Mouse (Mus musculus): ENCODE measurements around the gene BC025920. TPM values are rescaled to one million over a fixed set of nuclear protein-coding genes. Genes with fewer than 3 reads are reported as not detected.
A peak's percentile ranks its signal among the peaks of the same experiment; 100 is the strongest.

The BC025920 gene
- polyA plus RNA-seq (2015; fragmentation: Nextera tagmentation; extraction: Ambion mirVana) = 0.62 and 0.84 TPM in 2 replicates

GRCm38 (mm10) chr10:81605974-81606751 lies at the start of gene BC025920:
Gene BC025920, plus strand, starts transcription at chr10:81606270.
- Histone ChIP-seq H3K27ac (peak within 1 kb of the TSS; percentile 96), H3K4me1 (peaks cover 43% of the 10 kb centered on the region), H3K4me3 (replicated peaks) (peak within 1 kb of the TSS; percentile 56), H3K4me2 (peak within 1 kb of the TSS; percentile 84), H3K36me3 (no peaks in the 10 kb centered on the region), H3K9me3 (replicated peaks) (peaks cover 4% of the 10 kb centered on the region; the same call in 1 of the 2 replicates), H3K9ac (peak within 1 kb of the TSS; percentile 53), H3K27me3 (no peaks in the 10 kb centered on the region)
- ATAC-seq (replicated peaks; ENCODE audit: low FRiP score) = peak; percentile 86
- under 1% methylated on average over 39 of the region's 39 CpGs for WGBS

- no peak for ATAC-seq (replicated peaks; ENCODE audit: low FRiP score)
- Histone ChIP-seq H3K27me3 (no peaks in the 10 kb centered on the region), H3K4me3 (replicated peaks) (no peak overlapping the region), H3K9ac (no peak overlapping the region), H3K4me1 (peaks cover 31% of the 10 kb centered on the region), H3K36me3 (peaks cover 1% of the 10 kb centered on the region), H3K27ac (no peak overlapping the region), H3K4me2 (no peak overlapping the region), H3K9me3 (replicated peaks) (no peaks in the 10 kb centered on the region)
- 77% methylated on average over 3 of the region's 3 CpGs for WGBS
These were observed 49.8 kb upstream of the BC025920 start for GRCm38 (mm10) chr10:81556282-81556681.

GRCm38 (mm10) chr10:81557491-81557890 lies 48.6 kb upstream of the BC025920 start:
- no peaks in the 10 kb centered on the region for H3K9me3 ChIP-seq (replicated peaks)
- H3K4me1 ChIP-seq = peaks cover 29% of the 10 kb centered on the region
- 11% methylated on average over 1 of the region's 1 CpGs for WGBS
- no peak overlapping the region for H3K4me3 ChIP-seq (replicated peaks)
- no peak for ATAC-seq (replicated peaks; ENCODE audit: low FRiP score)
- H3K9ac ChIP-seq = no peak overlapping the region
- no peak overlapping the region for H3K4me2 ChIP-seq
- H3K27ac ChIP-seq = no peak overlapping the region
- no peaks in the 10 kb centered on the region for H3K27me3 ChIP-seq
- peaks cover 12% of the 10 kb centered on the region for H3K36me3 ChIP-seq

- Histone ChIP-seq H3K9ac (peak within 1 kb of the TSS; percentile 96), H3K4me2 (peak within 1 kb of the TSS; percentile 87), H3K4me3 (replicated peaks) (peak within 1 kb of the TSS; percentile 89), H3K27me3 (no peaks in the 10 kb centered on the region), H3K4me1 (peaks cover 44% of the 10 kb centered on the region), H3K27ac (peak within 1 kb of the TSS; percentile 94), H3K36me3 (peaks cover 23% of the 10 kb centered on the region), H3K9me3 (replicated peaks) (no peaks in the 10 kb centered on the region)
- WGBS = under 1% methylated on average over 40 of the region's 53 CpGs
- ATAC-seq (replicated peaks; ENCODE audit: low FRiP score) = peak; percentile 34
These were observed 46.9 kb upstream of the BC025920 start, which contains the start of gene Aes for GRCm38 (mm10) chr10:81559163-81559626. Gene Aes, plus strand, starts transcription at chr10:81559488.

GRCm38 (mm10) chr10:81559627-81560539 lies 46.2 kb upstream of the BC025920 start:
- ATAC-seq (replicated peaks; ENCODE audit: low FRiP score) = peak; percentile 15
- 1% methylated on average over 33 of the region's 36 CpGs for WGBS
- peak overlapping the region; percentile 96 for H3K9ac ChIP-seq

GRCm38 (mm10) chr10:81560719-81561459 lies 45.2 kb upstream of the BC025920 start:
- Histone ChIP-seq H3K27me3 (no peaks in the 10 kb centered on the region), H3K4me2 (peak overlapping the region; percentile 87), H3K27ac (peak overlapping the region; percentile 94), H3K9ac (peak overlapping the region; percentile 96), H3K4me3 (replicated peaks) (peak overlapping the region; percentile 89), H3K36me3 (peaks cover 40% of the 10 kb centered on the region), H3K9me3 (replicated peaks) (no peaks in the 10 kb centered on the region), H3K4me1 (peaks cover 61% of the 10 kb centered on the region)
- ATAC-seq (replicated peaks; ENCODE audit: low FRiP score) = peak; percentile 27
- 7% methylated on average over 16 of the region's 16 CpGs for WGBS

More at GRCm38 (mm10) chr10:81559627-81560539, 46.2 kb upstream of the BC025920 start:
- Histone ChIP-seq H3K4me3 (replicated peaks) (peak overlapping the region; percentile 89), H3K4me2 (peak overlapping the region; percentile 87), H3K4me1 (peaks cover 51% of the 10 kb centered on the region), H3K27ac (peak overlapping the region; percentile 94), H3K27me3 (no peaks in the 10 kb centered on the region), H3K36me3 (peaks cover 30% of the 10 kb centered on the region), H3K9me3 (replicated peaks) (no peaks in the 10 kb centered on the region)

- WGBS = 72% methylated on average over 6 of the region's 6 CpGs
These were observed 43.7 kb upstream of the BC025920 start for GRCm38 (mm10) chr10:81562411-81562810.

GRCm38 (mm10) chr10:81563481-81563880 lies 42.6 kb upstream of the BC025920 start:
- Histone ChIP-seq H3K36me3 (peaks cover 53% of the 10 kb centered on the region), H3K27ac (peak overlapping the region; percentile 83), H3K4me2 (peak overlapping the region; percentile 59), H3K4me1 (peaks cover 85% of the 10 kb centered on the region), H3K4me3 (replicated peaks) (peak overlapping the region; percentile 41), H3K27me3 (no peaks in the 10 kb centered on the region), H3K9me3 (replicated peaks) (no peaks in the 10 kb centered on the region), H3K9ac (peak overlapping the region; percentile 40; the same call in 1 of the 2 replicates)
- 39% methylated on average over 6 of the region's 6 CpGs for WGBS
- ATAC-seq (replicated peaks; ENCODE audit: low FRiP score) = no peak

More at GRCm38 (mm10) chr10:81562411-81562810, 43.7 kb upstream of the BC025920 start:
- peak overlapping the region; percentile 32 for H3K4me2 ChIP-seq
- H3K27me3 ChIP-seq = no peaks in the 10 kb centered on the region
- H3K36me3 ChIP-seq = peaks cover 51% of the 10 kb centered on the region
- H3K9ac ChIP-seq = 0 out of 2 replicates have a peak overlapping the region, but pooled peaks have one; percentile 26
- no peak for ATAC-seq (replicated peaks; ENCODE audit: low FRiP score)
- peak overlapping the region; percentile 58; the same call in 1 of the 2 replicates for H3K27ac ChIP-seq
- no peaks in the 10 kb centered on the region for H3K9me3 ChIP-seq (replicated peaks)
- peak overlapping the region; percentile 6; the same call in 1 of the 2 replicates for H3K4me3 ChIP-seq (replicated peaks)
- peaks cover 74% of the 10 kb centered on the region for H3K4me1 ChIP-seq

GRCm38 (mm10) chr10:81564216-81564615 lies 41.9 kb upstream of the BC025920 start:
- ATAC-seq (replicated peaks; ENCODE audit: low FRiP score) = peak; percentile 6; the same call in 1 of the 2 replicates
- H3K36me3 ChIP-seq = peaks cover 53% of the 10 kb centered on the region
- no peaks in the 10 kb centered on the region for H3K9me3 ChIP-seq (replicated peaks)
- peak overlapping the region; percentile 41 for H3K4me3 ChIP-seq (replicated peaks)
- peaks cover 86% of the 10 kb centered on the region for H3K4me1 ChIP-seq
- 1% methylated on average over 10 of the region's 10 CpGs for WGBS
- peak overlapping the region; percentile 40 for H3K9ac ChIP-seq
- H3K4me2 ChIP-seq = peak overlapping the region; percentile 59
- peak overlapping the region; percentile 83 for H3K27ac ChIP-seq
- H3K27me3 ChIP-seq = no peaks in the 10 kb centered on the region

- H3K9me3 ChIP-seq (replicated peaks) = no peaks in the 10 kb centered on the region
- no peak overlapping the region for H3K4me3 ChIP-seq (replicated peaks)
- H3K36me3 ChIP-seq = peaks cover 53% of the 10 kb centered on the region
- 0 out of 2 replicates have a peak overlapping the region, but pooled peaks have one; percentile 40 for H3K9ac ChIP-seq
- 31% methylated on average over 10 of the region's 10 CpGs for WGBS
- H3K4me2 ChIP-seq = peak overlapping the region; percentile 59
- H3K4me1 ChIP-seq = peaks cover 91% of the 10 kb centered on the region
- no peaks in the 10 kb centered on the region for H3K27me3 ChIP-seq
- ATAC-seq (replicated peaks; ENCODE audit: low FRiP score) = no peak
- H3K27ac ChIP-seq = peak overlapping the region; percentile 83
These were observed 41.3 kb upstream of the BC025920 start for GRCm38 (mm10) chr10:81564734-81565133.

Data from kidney, embryonic 15.5 days (tissue).